Mouse (Mus musculus) layer of hippocampus, adult 9-10 months (tissue): ENCODE measurements around the gene Emilin2.

Source experiments
- DNase-seq: peaks from one replicate; pipeline ENCODE4 v3.0.0; 2022; ENCODE audit warnings: low spot score

Emilin2 gene

GRCm38 (mm10) chr17:71265336-71266051, 46.3 kb downstream of the Emilin2 start:
- DNase-seq, result no peak

GRCm38 (mm10) chr17:71264739-71265138, 47.0 kb downstream of the Emilin2 start:
- no peak for DNase-seq

DNA sequence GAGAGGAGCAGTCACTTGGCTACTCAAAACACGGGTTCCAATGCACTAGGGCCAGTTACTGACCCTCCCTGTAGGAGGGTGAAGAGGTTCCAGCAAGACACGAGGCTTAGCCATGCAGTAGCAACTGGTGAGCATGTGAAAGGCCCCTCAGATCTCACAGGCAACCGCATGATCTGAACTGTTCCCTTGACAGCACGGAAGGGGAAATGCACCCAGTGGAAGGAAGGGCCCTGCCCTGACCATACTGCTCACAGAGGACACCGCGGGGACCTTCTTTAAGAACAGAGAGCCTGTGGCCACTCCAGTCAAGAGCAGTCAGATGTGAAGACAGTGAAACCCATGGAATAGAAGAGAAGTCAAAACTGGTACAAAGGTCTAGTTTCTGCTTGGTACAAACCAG, 48.6 kb downstream of the Emilin2 start:
- no peak for DNase-seq

GRCm38 (mm10) chr17:71260658-71261057, 51.1 kb downstream of the Emilin2 start:
- DNase-seq, result no peak

DNA sequence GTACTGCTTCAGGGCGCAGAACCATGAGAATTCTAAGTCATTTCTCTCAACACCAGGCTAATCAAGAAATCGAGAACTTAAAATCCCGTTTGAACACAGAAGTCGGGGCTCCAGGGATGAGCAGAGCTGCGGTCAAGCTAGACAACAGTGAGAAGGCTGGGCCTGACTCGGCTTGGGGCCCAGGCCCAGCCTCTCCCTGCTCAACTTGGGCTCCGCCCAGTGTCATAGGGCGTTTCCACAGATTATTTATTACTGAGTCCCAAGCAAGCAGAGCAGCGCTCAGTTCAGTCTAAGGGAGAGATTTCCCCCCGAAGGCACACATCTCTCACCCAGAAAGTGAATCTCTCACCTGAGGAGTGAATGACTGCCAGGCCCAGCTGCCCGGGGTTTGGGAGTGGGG, 52.1 kb downstream of the Emilin2 start:
- DNase-seq, result no peak

- no peak for DNase-seq
Observed at GRCm38 (mm10) chr17:71256806-71257536, 54.8 kb downstream of the Emilin2 start.

- no peak for DNase-seq
Observed at GRCm38 (mm10) chr17:71256068-71256615, 55.6 kb downstream of the Emilin2 start.

DNA sequence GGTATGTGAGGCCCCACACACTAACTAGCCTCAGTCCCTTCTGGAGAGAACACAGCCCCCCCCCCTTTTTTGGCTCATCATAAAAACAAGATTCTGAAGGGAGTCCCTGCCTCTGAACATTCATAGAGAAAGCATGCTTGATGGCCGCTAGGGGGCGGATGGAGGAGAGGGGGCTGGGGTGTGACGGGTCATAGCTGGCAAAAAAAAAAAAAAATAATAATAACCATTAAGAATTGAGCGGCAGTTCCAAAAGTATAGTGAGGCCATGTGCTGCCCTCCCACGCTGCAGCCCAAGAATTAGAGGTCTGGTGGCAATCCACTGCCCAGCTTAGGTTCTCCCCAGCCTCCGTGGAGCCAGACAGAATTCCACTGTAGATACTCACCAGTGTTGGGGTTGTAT, 57.0 kb downstream of the Emilin2 start:
- DNase-seq, result no peak

- DNase-seq, result no peak
Observed at GRCm38 (mm10) chr17:71254106-71254505, 57.7 kb downstream of the Emilin2 start.

GRCm38 (mm10) chr17:71253391-71253790, 58.4 kb downstream of the Emilin2 start:
- DNase-seq, result no peak

GRCm38 (mm10) chr17:71252101-71252500, 59.7 kb downstream of the Emilin2 start:
- no peak for DNase-seq

GRCm38 (mm10) chr17:71251601-71252001, 60.2 kb downstream of the Emilin2 start:
- no peak for DNase-seq

- no peak for DNase-seq
Observed at GRCm38 (mm10) chr17:71250819-71251600, 60.8 kb downstream of the Emilin2 start.

GRCm38 (mm10) chr17:71250046-71250445, 61.7 kb downstream of the Emilin2 start:
- no peak for DNase-seq

DNA sequence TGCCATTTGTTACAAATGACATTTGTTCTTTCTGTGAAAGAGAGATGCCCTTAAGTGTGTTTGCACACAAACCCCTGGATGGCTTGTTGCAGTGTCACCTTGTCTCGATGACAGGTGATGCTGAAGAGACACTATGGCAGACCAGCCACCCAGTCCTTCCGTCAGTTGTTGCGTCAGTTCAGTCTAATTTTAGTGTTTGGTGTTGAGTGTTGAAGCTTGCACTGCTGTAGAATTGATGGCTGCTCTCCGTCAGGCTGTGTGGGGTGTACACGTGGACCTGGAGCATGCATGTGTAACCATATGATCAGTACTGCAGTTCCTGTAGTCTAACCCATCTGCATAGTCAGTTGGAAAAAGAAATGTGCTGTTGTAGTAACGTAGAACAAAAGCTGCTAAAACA, 62.8 kb downstream of the Emilin2 start:
- DNase-seq, result no peak

- DNase-seq, result no peak
Observed at GRCm38 (mm10) chr17:71246022-71246421, 65.8 kb downstream of the Emilin2 start.

GRCm38 (mm10) chr17:71245133-71245532, 66.6 kb downstream of the Emilin2 start:
- no peak for DNase-seq

DNA sequence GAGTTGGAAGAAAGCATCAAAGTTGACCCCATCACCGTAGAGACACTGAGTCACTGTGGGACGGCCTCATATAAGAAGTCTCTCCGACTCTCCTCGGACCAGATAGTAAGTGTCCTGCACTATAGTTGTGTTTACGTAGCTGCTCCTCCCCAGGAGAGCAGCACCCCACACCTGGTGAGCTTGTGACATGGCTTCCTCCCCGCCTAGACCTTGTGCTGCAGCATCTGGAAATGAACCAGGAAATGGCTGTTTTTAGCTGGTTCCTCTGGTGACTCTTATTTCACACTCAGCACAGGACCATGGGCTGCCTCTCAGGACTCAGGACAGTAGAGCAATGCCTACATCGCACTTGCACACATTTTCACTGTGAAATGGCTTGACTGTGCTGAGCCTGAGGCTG, 69.1 kb downstream of the Emilin2 start:
- no peak for DNase-seq

DNA sequence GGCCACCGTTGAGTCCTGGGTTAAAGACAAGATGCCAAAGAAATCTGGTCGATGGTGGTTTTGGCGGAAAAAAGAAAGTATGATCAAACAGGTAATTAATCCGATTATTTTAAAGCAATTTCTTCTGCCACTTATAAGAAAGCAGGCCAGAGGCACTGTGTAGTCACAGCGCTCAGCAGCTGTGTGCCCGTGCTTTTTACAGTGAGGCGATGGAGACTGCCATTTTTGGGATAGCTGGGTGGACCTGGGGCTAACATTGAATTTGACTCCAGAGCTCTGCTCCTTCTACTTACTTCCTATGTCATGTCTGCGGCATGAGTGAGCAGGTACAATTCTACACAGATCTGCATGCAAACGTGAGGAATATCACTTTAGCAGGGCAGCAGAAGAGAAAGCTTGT, 71.0 kb downstream of the Emilin2 start:
- DNase-seq, result no peak

- no peak for DNase-seq
Observed at GRCm38 (mm10) chr17:71238494-71238893, 73.3 kb downstream of the Emilin2 start.

- DNase-seq, result no peak
Observed at GRCm38 (mm10) chr17:71235229-71235958, 76.4 kb downstream of the Emilin2 start.
